Mouse (Mus musculus) lung, adult 10 weeks (tissue): ENCODE results near the gene Saa2. TPM values are rescaled to one million over a fixed set of nuclear protein-coding genes. Genes with fewer than 3 reads are reported as not detected.

Experiments
- polyA plus RNA-seq: library from polyadenylated mRNA; stranded (reverse); fragments of 350-450 nt; fragmentation: Illumina TruSeq; extraction: RNeasy Lipid Tissue Mini Kit (QIAGEN cat#74804); gene quantifications from one replicate; pipeline ENCODE4 v1.2.3, GENCODE M21; 2014; ENCODE audit warnings: low read depth, low replicate concordance; ENCODE audit not compliant: insufficient read depth

The Saa2 gene
- polyA plus RNA-seq = not detected

GRCm38 (mm10) chr7:46751490-46751889, at the start of gene Saa2:
Gene Saa2, plus strand, starts transcription at chr7:46751790.

DNA sequence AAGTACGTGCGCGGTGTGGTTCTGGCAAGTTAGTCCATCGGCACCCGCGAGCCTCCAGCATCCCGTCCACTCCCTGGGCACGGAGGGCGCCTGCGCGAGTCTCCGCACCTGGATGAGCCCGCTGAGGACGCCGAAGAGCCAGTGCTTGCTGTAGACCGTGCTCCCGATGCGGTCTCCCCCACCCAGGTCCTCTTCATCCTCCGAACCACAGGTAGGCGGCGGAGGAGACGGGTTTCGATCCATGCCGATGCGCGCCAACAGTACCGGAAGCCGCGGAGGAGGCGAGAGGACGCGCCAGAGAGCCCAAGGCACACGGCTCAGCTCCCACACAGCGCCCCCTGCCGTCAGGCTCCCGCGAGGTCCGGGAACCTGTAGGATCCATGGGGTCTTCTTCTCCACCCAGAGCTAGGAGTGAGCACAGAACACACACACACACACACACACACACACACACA, 41.2 kb upstream of the Saa2 start, which contains the start of gene Saal1:
Gene Saal1, minus strand, starts transcription at position 291 of the 455 bp plus-strand sequence.

DNA sequence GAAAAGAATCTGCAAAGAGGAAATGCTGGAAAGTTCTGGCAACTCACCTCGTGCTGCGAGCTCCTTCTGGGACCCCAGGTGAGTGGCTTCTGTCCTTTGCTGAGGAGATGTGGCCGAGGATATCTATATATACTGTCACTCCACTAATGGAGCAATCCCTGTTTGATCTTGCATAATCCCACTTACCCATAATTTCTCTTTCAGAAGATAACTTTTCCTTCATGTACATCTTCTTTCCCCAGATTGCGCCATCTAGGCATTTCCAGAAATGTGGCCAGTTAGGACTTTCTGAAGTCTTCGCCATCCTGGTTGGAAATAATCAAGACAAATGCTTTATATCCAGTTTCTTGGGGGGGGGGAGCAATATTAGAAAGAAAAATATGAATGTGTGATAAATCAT, 36.0 kb upstream of the Saa2 start, which contains the start of gene Saa3:
Gene Saa3, minus strand, starts transcription at position 101 of the 400 bp plus-strand sequence.

DNA sequence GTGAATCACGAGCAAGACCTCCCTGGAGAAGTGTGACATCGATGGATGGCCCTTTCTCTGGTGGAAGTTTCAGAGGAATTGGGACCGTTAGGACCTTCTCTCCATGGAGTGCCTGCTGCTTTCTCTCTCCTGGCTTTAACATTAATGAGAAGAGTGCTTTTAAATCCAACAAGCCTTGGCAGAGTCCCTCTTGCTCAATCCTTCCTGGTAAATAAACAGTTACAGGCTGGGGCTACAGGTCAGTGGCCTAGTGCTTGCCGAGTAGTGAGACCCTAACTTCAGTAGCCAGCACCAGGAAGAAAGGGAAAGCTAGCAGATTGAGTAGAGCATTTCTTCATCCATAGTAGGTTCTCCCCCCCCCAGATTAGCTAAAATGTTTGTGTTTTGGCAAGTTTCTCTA, 19.1 kb upstream of the Saa2 start, which contains the start of gene Saa4:
Gene Saa4, minus strand, starts transcription at position 146 of the 400 bp plus-strand sequence.

DNA sequence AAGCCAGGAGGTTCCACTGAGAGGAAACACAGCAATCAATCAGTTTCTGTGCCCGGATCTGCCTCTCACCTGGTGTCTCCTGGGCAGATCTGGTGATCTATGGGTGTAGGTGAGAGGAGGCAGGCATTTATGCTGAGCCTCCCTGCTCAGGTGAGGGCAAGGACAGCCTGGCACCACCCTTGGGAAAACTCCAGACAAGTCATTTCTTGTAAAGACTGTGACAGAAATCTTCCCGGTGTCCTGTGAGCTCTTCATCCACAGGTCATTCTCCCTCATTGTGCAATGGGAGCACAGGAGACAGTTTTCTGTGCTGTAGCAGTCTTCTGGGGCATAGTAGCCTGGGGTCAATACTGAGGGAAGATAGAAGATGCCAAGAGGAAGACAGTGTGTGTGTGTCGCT, 8.7 kb upstream of the Saa2 start, which contains the start of gene Saa1:
Gene Saa1, minus strand, starts transcription at position 101 of the 400 bp plus-strand sequence.

GRCm38 (mm10) chr7:46795287-46796205, 44.0 kb downstream of the Saa2 start, which contains the start of the genes Hps5 and Gtf2h1:
Gene Hps5, minus strand, starts transcription at chr7:46796064.
Gene Gtf2h1, plus strand, starts transcription at chr7:46796103.

Other genes with a start within 250 kb of the Saa2 start
- gene Sergef, start 112.0 kb upstream of the Saa2 start, polyA plus RNA-seq = 7.2 TPM
- not detected for gene Tph1, start 79.3 kb upstream of the Saa2 start, polyA plus RNA-seq
- 5.7 TPM for gene Saal1, start 41.1 kb upstream of the Saa2 start, polyA plus RNA-seq
- gene Saa3, start 36.1 kb upstream of the Saa2 start, polyA plus RNA-seq = 26.5 TPM
- gene Saa4, start 19.2 kb upstream of the Saa2 start, polyA plus RNA-seq = not detected
- not detected for gene Saa1, start 8.8 kb upstream of the Saa2 start, polyA plus RNA-seq
- gene Hps5, start 44.3 kb downstream of the Saa2 start, polyA plus RNA-seq = 14.7 TPM
- 16.3 TPM for gene Gtf2h1, start 44.3 kb downstream of the Saa2 start, polyA plus RNA-seq
- 317 TPM for gene Ldha, start 89.7 kb downstream of the Saa2 start, polyA plus RNA-seq
- not detected for gene Ldhc, start 109.4 kb downstream of the Saa2 start, polyA plus RNA-seq
- 82.7 TPM for gene Tsg101, start 168.2 kb downstream of the Saa2 start, polyA plus RNA-seq
- 3.8 TPM for gene Uevld, start 206.7 kb downstream of the Saa2 start, polyA plus RNA-seq
- gene Gm9999, start 231.8 kb downstream of the Saa2 start, polyA plus RNA-seq = not detected